Mouse (Mus musculus) forebrain, postnatal 0 days (tissue): ENCODE measurements at regions not wholly inside any gene's neighbourhood (a gene's known extent, or its start where the extent isn't known, plus 50 kb on each side); places are given as distances from the start of the nearest gene placed in this dataset.

Experiments used
- ATAC-seq: fragments of 200-750 bp; cut with Nextera tagmentation; 2 replicates; pipeline ENCODE4 v1.8.0; 2017; ENCODE audit warnings: mild to moderate bottlenecking, moderate library complexity
- DNase-seq: peaks from one replicate; pipeline ENCODE4 v3.0.0-alpha.2; 2015
- H3K27ac ChIP-seq: fragments of 300-500 bp; sonication (generic); 2 replicates; pipeline ENCODE4 v1.5.1; 2014; ENCODE audit warnings: low read depth, mild to moderate bottlenecking, antibody characterized with exemption, low read length, moderate library complexity, mixed read lengths
- H3K27me3 ChIP-seq: fragments of 300-500 bp; sonication (generic); 2 replicates; pipeline ENCODE4 v1.6.1; 2014; ENCODE audit warnings: mild to moderate bottlenecking, low read length, mixed read lengths; ENCODE audit not compliant: insufficient read depth
- H3K36me3 ChIP-seq: fragments of 300-500 bp; sonication (generic); 2 replicates; pipeline ENCODE4 v1.6.1; 2014; ENCODE audit warnings: mild to moderate bottlenecking, moderate library complexity; ENCODE audit not compliant: insufficient read depth
- H3K4me1 ChIP-seq: fragments of 300-500 bp; sonication (generic); 2 replicates; pipeline ENCODE4 v1.6.1; 2014; ENCODE audit warnings: antibody characterized with exemption; ENCODE audit not compliant: insufficient read depth
- H3K4me2 ChIP-seq: fragments of 300-500 bp; sonication (generic); 2 replicates; pipeline ENCODE4 v1.6.1; 2014; ENCODE audit warnings: low read depth, mild to moderate bottlenecking, moderate library complexity
- H3K4me3 ChIP-seq: fragments of 300-500 bp; sonication (generic); 2 replicates; pipeline ENCODE4 v1.5.1; 2014; ENCODE audit warnings: low read depth, low read length, mixed read lengths
- H3K9ac ChIP-seq: fragments of 300-500 bp; sonication (generic); 2 replicates; pipeline ENCODE4 v1.6.1; 2014; ENCODE audit warnings: mild to moderate bottlenecking
- H3K9me3 ChIP-seq: fragments of 300-500 bp; sonication (generic); 2 replicates; pipeline ENCODE4 v1.6.1; 2016; ENCODE audit warnings: low read length
- CTCF ChIP-seq: sonication (generic); IDR thresholded peaks from 2 replicates; pipeline ENCODE4 v1.5.1; 2016; ENCODE audit warnings: antibody characterized with exemption, control low read depth, low read depth
- WGBS: fragments of 180-500 bp; shearing (Covaris S2); extraction: QIAGEN DNeasy Blood & Tissue Kit; methylation state at CpG from one replicate; pipeline ENCODE4 v1.1.7; 2014; 5-methylcytosine and 5-hydroxymethylcytosine counted together

DNA sequence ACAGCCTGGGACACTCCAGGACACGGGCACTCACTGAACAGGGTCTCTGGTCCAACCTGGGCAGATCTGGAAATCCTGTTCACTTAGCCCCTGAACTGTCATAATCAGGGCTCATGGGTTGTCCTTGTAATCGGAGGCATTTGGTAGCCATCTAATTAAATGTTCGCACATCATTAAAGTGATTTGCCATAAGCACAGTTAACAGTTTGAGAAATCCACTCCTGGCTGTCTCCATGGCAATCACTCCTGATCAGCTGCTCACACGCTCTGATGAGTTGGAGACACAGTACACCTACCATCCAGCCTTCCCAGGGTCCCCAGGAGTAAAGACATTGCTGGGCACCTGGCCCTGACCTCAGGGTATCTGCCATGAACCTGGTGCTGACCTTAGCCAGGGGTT, 60.6 kb downstream of the Hmx1 start:
- Histone ChIP-seq H3K27ac (no peak overlapping the region), H3K9me3 (no peaks in the 10 kb centered on the region), H3K27me3 (no peaks in the 10 kb centered on the region), H3K4me2 (no peak overlapping the region), H3K36me3 (no peaks in the 10 kb centered on the region), H3K4me3 (no peak overlapping the region), H3K4me1 (peaks cover 14% of the 10 kb centered on the region; the same call in 1 of the 2 replicates), H3K9ac (no peak overlapping the region)
- TF ChIP-seq CTCF, result no peak
- DNase-seq (peak; percentile 31), ATAC-seq (no peak)
- 55% methylated on average over 4 of the region's 4 CpGs for WGBS
